Mouse (Mus musculus) liver, embryonic 14.5 days (tissue): ENCODE measurements around the gene Tmem125.

ENCODE experiments used
- CTCF ChIP-seq: IDR thresholded peaks from 2 replicates; pipeline ENCODE4 v1.5.1; 2016; ENCODE audit warnings: antibody characterized with exemption, low read depth, control low read depth
- EP300 ChIP-seq: IDR thresholded peaks from 2 replicates; pipeline ENCODE4 v1.6.1; 2016; ENCODE audit warnings: antibody characterized with exemption, low read depth

DNA sequence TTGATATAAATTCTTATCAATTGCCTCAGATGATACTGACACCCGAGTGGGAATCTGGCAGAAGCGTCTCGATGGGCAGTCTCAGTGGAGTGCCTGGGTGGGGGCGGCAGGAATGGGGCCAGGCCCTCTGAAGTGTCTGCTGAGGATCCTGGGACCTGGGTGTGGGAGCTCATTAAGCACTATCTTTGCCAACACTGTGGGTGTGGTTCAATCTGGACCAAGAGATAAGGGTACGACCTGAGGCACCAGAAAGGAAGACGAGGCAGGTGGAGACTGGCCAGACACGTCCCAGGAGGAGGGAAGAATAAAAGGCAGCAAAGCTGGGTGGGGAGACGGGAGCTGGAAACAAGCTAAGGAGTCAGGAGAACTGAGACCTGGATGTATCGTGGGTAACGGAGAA lies 24.9 kb upstream of the Tmem125 start:
- no peak for TF ChIP-seq CTCF
- peak; percentile 89 for TF ChIP-seq EP300
